Mouse (Mus musculus): ENCODE data around the gene Hist2h2aa2. TPM values are rescaled to one million over a fixed set of nuclear protein-coding genes. Genes with fewer than 3 reads are reported as not detected.

Gene Hist2h2aa2
- polyA plus RNA-seq, 1 experiment from 2014 or later, result 33.3 TPM

DNA sequence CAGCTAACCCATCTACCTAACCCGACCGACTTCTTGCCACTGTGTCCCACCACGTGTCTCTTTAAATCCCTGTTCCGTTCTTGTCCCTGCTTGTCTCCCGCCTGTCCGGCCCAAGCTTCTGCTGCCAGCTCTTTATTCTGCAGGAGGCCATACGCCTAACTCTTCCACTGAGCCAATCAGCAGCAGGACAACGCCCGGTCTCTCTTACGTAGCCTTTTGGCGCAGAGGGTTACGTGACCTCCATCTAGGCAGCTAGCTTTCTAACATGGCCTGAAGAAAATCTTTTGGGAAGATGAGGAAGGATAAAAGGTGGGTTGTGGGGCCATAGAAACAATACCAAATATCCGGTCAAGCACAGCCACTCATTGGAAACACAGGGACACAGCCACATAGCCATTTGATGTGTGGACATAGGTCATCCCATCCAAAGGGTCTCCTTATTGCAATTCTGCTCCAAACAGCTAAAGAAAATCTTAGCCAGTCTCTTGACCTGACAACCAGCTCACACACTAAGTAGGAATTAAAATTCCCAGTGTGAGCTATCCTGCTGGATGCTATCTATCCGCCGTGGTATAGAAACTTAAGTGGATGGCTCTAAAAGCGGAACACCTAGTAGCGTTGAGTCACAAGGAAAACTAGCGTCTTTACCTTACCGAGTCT is 22.3 kb upstream of the Hist2h2aa2 start:
- H3K9me3 ChIP-seq (ENCODE audit: control insufficient read depth, low read length), result no peaks in the 10 kb centered on the region
- H3K4me1 ChIP-seq (replicated peaks; ENCODE audit: control insufficient read depth, insufficient read depth, low read length), result peaks cover 17% of the 10 kb centered on the region
- peak overlapping the region; percentile 83 for H3K9ac ChIP-seq (replicated peaks; ENCODE audit: low read depth, low read length)
- H3K36me3 ChIP-seq (ENCODE audit: control insufficient read depth, insufficient read depth), result no peaks in the 10 kb centered on the region
- H3K4me3 ChIP-seq (replicated peaks; ENCODE audit: low read length), result peak overlapping the region; percentile 69
- peak overlapping the region; percentile 85 for H3K4me2 ChIP-seq (ENCODE audit: low read length)
- WGBS, result under 1% methylated on average over 19 of the region's 19 CpGs
- peak; percentile 71 for ATAC-seq
- no peaks in the 10 kb centered on the region for H3K27me3 ChIP-seq (replicated peaks; ENCODE audit: control insufficient read depth, insufficient read depth, low read length)
- H3K27ac ChIP-seq (ENCODE audit: low read length), result peak overlapping the region; percentile 98

DNA sequence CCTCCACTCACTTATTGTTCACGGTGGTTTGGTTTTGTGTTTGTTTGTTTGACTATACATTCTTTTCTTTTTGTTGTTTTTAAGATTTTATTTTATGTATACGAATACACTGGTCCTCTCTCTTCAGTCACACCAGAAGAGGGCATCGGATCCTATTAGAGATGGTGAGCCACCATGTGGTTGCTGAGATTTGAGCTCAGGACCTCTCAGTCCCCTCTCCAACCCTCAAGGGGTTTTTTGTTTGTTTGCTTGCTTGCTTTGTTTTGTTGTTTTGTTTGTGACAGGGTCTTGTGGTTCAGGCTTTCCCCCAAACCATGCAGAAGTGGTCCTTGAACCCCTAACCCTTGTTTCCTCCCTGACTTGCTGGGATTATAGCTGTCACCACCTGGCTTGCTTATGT is 21.5 kb upstream of the Hist2h2aa2 start:
- WGBS, result 54% methylated on average over 3 of the region's 3 CpGs

DNA sequence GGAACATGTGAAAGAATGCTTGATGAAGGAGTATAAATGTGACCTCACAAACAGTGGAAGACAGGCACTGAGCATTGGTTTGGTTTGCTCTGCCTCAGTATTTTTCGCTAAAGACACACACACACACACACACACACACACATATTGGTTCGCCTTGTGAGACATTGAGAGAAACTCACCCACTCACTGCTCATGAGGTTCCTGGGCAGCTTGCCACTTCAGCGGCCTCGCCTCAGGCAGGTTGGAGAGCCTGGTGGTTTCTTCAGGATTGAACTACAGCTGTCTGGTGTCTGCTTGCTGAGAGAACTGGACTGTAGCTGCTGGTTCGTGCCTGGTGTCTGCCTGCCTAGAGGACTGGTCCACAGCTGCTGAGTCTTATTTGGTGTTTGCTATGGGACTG is 20.1 kb upstream of the Hist2h2aa2 start:
- Histone ChIP-seq H3K4me1 (replicated peaks; ENCODE audit: control insufficient read depth, insufficient read depth, low read length) (peaks cover 17% of the 10 kb centered on the region), H3K9ac (replicated peaks; ENCODE audit: low read depth, low read length) (no peak overlapping the region), H3K4me3 (replicated peaks; ENCODE audit: low read length) (no peak overlapping the region), H3K27me3 (replicated peaks; ENCODE audit: control insufficient read depth, insufficient read depth, low read length) (no peaks in the 10 kb centered on the region), H3K4me2 (ENCODE audit: low read length) (no peak overlapping the region), H3K36me3 (ENCODE audit: control insufficient read depth, insufficient read depth) (no peaks in the 10 kb centered on the region), H3K9me3 (ENCODE audit: control insufficient read depth, low read length) (no peaks in the 10 kb centered on the region), H3K27ac (ENCODE audit: low read length) (no peak overlapping the region)
- ATAC-seq, result no peak
- WGBS, result 88% methylated on average over 5 of the region's 5 CpGs

More for the DNA sequence above, 21.5 kb upstream of the Hist2h2aa2 start:
- Histone ChIP-seq H3K4me3 (replicated peaks; ENCODE audit: low read length) (peak overlapping the region; percentile 69), H3K27me3 (replicated peaks; ENCODE audit: control insufficient read depth, insufficient read depth, low read length) (no peaks in the 10 kb centered on the region), H3K9me3 (ENCODE audit: control insufficient read depth, low read length) (no peaks in the 10 kb centered on the region), H3K27ac (ENCODE audit: low read length) (peak overlapping the region; percentile 98), H3K36me3 (ENCODE audit: control insufficient read depth, insufficient read depth) (no peaks in the 10 kb centered on the region), H3K4me2 (ENCODE audit: low read length) (peak overlapping the region; percentile 85), H3K4me1 (replicated peaks; ENCODE audit: control insufficient read depth, insufficient read depth, low read length) (peaks cover 17% of the 10 kb centered on the region), H3K9ac (replicated peaks; ENCODE audit: low read depth, low read length) (no peak overlapping the region; the same call in 1 of the 2 replicates)
- no peak for ATAC-seq

DNA sequence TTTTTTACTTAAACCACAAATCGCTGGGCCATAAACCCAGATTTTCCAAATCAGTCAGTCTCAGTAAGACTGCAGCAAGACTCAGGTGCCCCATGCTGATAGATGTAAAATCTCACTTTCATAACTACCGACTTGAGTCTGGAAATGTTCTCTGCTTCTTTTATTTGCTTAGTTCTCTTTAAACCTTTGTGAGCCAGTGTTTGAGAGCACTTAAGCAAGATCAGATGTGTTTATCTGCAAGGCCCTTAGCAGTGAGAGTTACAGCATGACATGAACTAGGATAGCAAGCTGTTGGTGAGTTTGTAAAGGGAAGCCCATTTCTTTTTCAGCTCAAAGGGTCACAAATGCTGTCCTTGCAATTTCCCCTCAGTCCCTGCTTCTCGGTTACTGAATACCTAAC is 17.1 kb upstream of the Hist2h2aa2 start:
- no peak overlapping the region for H3K4me2 ChIP-seq (ENCODE audit: low read length)
- no peak for ATAC-seq
- H3K4me3 ChIP-seq (replicated peaks; ENCODE audit: low read length), result no peak overlapping the region
- no peak overlapping the region for H3K27ac ChIP-seq (ENCODE audit: low read length)
- H3K27me3 ChIP-seq (replicated peaks; ENCODE audit: control insufficient read depth, insufficient read depth, low read length), result no peaks in the 10 kb centered on the region
- H3K9ac ChIP-seq (replicated peaks; ENCODE audit: low read depth, low read length), result no peak overlapping the region
- no peaks in the 10 kb centered on the region for H3K9me3 ChIP-seq (ENCODE audit: control insufficient read depth, low read length)
- no peaks in the 10 kb centered on the region for H3K36me3 ChIP-seq (ENCODE audit: control insufficient read depth, insufficient read depth)
- WGBS, result 80% methylated on average over 3 of the region's 3 CpGs
- H3K4me1 ChIP-seq (replicated peaks; ENCODE audit: control insufficient read depth, insufficient read depth, low read length), result peaks cover 5% of the 10 kb centered on the region

DNA sequence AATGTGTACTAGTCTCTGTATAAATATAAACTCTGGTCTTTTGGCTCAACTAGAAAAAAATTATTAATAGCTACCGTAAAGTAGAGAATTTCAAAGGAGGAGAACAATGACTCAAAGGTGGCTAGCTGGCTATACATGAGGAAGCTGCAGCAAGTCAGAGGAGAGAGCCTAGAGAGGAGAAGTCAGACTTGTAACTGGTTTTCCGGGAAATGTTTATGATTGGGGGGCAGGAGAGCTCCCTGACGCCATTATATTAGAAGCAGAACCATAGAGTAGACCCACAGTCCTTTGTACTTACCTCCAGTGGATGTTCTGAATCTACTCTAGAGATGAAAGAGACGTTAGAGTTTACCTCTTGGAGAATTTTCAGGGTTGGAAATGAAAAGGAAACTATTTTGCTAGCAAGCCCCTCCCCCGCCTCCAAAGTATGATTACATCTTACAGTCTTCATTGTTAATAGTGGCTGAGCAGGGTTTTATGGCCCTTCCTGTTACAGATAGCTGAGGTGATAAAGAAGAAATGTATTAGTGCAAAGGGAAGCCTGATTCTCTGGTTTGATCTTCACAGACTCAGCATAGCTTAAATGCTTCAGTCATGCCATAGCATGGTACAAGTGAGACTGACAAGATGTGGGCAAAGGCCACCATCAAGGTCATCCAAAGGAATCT is 16.0 kb upstream of the Hist2h2aa2 start:
- Histone ChIP-seq H3K4me2 (ENCODE audit: low read length) (no peak overlapping the region), H3K4me1 (replicated peaks; ENCODE audit: control insufficient read depth, insufficient read depth, low read length) (no peaks in the 10 kb centered on the region), H3K36me3 (ENCODE audit: control insufficient read depth, insufficient read depth) (no peaks in the 10 kb centered on the region), H3K9me3 (ENCODE audit: control insufficient read depth, low read length) (no peaks in the 10 kb centered on the region), H3K27me3 (replicated peaks; ENCODE audit: control insufficient read depth, insufficient read depth, low read length) (no peaks in the 10 kb centered on the region), H3K4me3 (replicated peaks; ENCODE audit: low read length) (no peak overlapping the region), H3K27ac (ENCODE audit: low read length) (no peak overlapping the region), H3K9ac (replicated peaks; ENCODE audit: low read depth, low read length) (no peak overlapping the region)
- WGBS, result 82% methylated on average over 5 of the region's 5 CpGs
- ATAC-seq, result no peak

DNA sequence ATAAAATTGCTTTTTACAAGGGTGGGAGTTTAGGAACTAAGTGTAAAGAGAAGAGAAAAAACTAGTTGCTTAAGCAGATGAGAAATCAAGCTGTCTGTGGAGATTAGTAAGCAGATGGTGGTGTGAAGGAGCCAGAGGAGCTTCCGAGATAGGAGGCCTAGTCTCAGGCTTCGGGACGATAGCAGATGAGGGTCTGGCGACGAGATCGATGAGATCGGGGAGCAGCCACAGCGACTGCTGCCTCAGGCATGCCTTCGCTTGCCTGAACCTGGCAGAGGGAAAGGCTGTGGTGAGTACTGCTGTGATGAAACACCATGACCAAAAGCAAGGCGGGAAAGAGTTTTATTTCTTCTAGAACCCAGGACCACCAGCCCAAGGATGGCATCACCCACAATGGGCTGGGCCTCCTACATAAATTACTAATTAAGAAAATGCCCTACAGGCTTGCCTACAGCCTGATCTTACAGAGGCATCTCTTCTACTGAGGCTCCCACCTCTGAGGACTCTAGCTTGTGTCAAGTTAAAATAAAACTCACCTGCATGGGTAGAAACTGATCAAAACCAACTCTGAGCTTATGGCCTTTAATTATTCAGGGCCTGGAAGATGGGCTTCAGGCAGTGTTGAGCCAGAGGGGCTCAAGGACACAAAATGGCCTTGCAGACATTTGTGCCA is 14.7 kb upstream of the Hist2h2aa2 start:
- no peak overlapping the region for H3K9ac ChIP-seq (replicated peaks; ENCODE audit: low read depth, low read length)
- ATAC-seq, result no peak
- 54% methylated on average over 10 of the region's 10 CpGs for WGBS

DNA sequence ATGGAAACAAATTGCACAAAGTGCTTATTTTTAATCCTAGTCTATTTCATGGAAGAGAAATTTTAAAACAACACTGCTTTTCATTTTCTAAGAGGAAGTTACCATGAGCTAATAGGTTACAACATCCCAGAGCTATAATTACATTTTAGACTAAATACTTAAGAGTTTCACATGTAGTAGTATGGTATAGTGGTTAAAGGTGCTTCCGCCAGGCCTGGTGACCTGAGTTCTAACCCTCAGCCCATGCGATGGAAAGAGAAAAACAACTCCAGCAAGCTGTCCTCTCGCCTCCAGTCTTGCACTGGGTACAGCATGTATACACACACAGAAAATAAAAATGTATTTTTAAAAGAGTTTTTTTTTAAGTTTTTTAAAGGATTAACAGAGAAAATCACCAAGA is 11.7 kb upstream of the Hist2h2aa2 start:
- ATAC-seq, result no peak
- no peaks in the 10 kb centered on the region for H3K9me3 ChIP-seq (ENCODE audit: control insufficient read depth, low read length)
- H3K36me3 ChIP-seq (ENCODE audit: control insufficient read depth, insufficient read depth), result no peaks in the 10 kb centered on the region
- H3K4me3 ChIP-seq (replicated peaks; ENCODE audit: low read length), result no peak overlapping the region
- no peak overlapping the region for H3K4me2 ChIP-seq (ENCODE audit: low read length)
- H3K27ac ChIP-seq (ENCODE audit: low read length), result no peak overlapping the region
- H3K27me3 ChIP-seq (replicated peaks; ENCODE audit: control insufficient read depth, insufficient read depth, low read length), result no peaks in the 10 kb centered on the region
- H3K9ac ChIP-seq (replicated peaks; ENCODE audit: low read depth, low read length), result no peak overlapping the region
- peaks cover 5% of the 10 kb centered on the region for H3K4me1 ChIP-seq (replicated peaks; ENCODE audit: control insufficient read depth, insufficient read depth, low read length)
- WGBS, result 92% methylated on average over 3 of the region's 3 CpGs

More for the DNA sequence above, 14.7 kb upstream of the Hist2h2aa2 start:
- Histone ChIP-seq H3K4me3 (replicated peaks; ENCODE audit: low read length) (no peak overlapping the region), H3K4me1 (replicated peaks; ENCODE audit: control insufficient read depth, insufficient read depth, low read length) (no peaks in the 10 kb centered on the region), H3K27me3 (replicated peaks; ENCODE audit: control insufficient read depth, insufficient read depth, low read length) (no peaks in the 10 kb centered on the region), H3K27ac (ENCODE audit: low read length) (no peak overlapping the region), H3K9me3 (ENCODE audit: control insufficient read depth, low read length) (no peaks in the 10 kb centered on the region), H3K36me3 (ENCODE audit: control insufficient read depth, insufficient read depth) (no peaks in the 10 kb centered on the region), H3K4me2 (ENCODE audit: low read length) (no peak overlapping the region)

DNA sequence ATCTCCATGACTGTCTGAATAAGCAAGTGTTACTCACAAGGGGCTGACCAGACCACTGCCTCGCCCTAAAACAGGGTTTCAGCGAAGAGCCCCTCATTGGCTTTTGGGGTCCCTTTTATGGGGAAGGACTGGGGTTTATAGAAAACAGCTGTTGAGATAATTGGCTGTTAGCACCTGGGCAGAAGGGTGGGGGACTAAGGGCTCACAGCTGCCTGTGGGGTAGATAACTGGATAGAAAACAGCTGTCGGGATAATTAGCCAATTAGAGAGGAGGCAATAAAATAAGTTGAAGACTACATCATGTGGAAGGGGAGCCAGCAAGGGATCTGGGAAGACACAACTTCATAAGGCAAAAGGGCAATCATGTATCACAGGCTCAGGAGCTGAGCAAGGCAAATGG is 10.8 kb upstream of the Hist2h2aa2 start:
- H3K27ac ChIP-seq (ENCODE audit: low read length), result no peak overlapping the region
- 70% methylated on average over 3 of the region's 3 CpGs for WGBS
- no peak overlapping the region for H3K9ac ChIP-seq (replicated peaks; ENCODE audit: low read depth, low read length)
- no peak overlapping the region for H3K4me3 ChIP-seq (replicated peaks; ENCODE audit: low read length)
- no peak overlapping the region for H3K4me2 ChIP-seq (ENCODE audit: low read length)
- peaks cover 5% of the 10 kb centered on the region for H3K4me1 ChIP-seq (replicated peaks; ENCODE audit: control insufficient read depth, insufficient read depth, low read length)
- H3K36me3 ChIP-seq (ENCODE audit: control insufficient read depth, insufficient read depth), result no peaks in the 10 kb centered on the region
- no peaks in the 10 kb centered on the region for H3K27me3 ChIP-seq (replicated peaks; ENCODE audit: control insufficient read depth, insufficient read depth, low read length)
- H3K9me3 ChIP-seq (ENCODE audit: control insufficient read depth, low read length), result no peaks in the 10 kb centered on the region
- no peak for ATAC-seq

DNA sequence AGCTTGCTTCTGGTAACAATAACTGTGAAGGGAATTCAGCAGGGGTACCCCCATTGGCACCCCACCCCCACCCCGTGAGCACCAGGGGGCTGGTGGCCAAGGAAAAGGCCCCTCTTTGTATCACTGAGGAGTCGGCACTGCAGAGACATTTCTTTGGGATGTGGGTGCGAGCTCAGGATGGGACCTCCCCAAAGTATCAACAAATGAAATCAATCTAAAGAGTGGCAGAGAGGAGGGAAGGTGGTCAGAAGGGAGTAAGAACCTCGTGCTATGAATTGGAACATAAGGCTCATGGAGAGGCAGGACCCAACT is 8.9 kb upstream of the Hist2h2aa2 start:
- H3K36me3 ChIP-seq (ENCODE audit: control insufficient read depth, insufficient read depth), result no peaks in the 10 kb centered on the region
- ATAC-seq, result no peak
- peaks cover 12% of the 10 kb centered on the region for H3K4me1 ChIP-seq (replicated peaks; ENCODE audit: control insufficient read depth, insufficient read depth, low read length)
- no peak overlapping the region for H3K4me3 ChIP-seq (replicated peaks; ENCODE audit: low read length)
- H3K9ac ChIP-seq (replicated peaks; ENCODE audit: low read depth, low read length), result no peak overlapping the region
- no peaks in the 10 kb centered on the region for H3K9me3 ChIP-seq (ENCODE audit: control insufficient read depth, low read length)
- H3K27ac ChIP-seq (ENCODE audit: low read length), result no peak overlapping the region
- WGBS, result 46% methylated on average over 4 of the region's 4 CpGs
- H3K27me3 ChIP-seq (replicated peaks; ENCODE audit: control insufficient read depth, insufficient read depth, low read length), result no peaks in the 10 kb centered on the region
- H3K4me2 ChIP-seq (ENCODE audit: low read length), result no peak overlapping the region

All from forebrain, embryonic 16.5 days (tissue).